ENCODE assay signal across 8 mouse cellular contexts in genomic region chr17:21733529-21734031, GRCm38 (mm10). TPM values are rescaled to one million over a fixed set of nuclear protein-coding genes. Genes with fewer than 3 reads are reported as not detected.
DNase-seq lines count a peak whose midpoint lies in the region; ATAC-seq and TF ChIP-seq lines count a peak whose summit lies in the region.

No protein-coding gene starts in this region.

- no peaks in the 10 kb centered on the region for H3K27me3 ChIP-seq in embryonic facial prominence, embryonic 13.5 days
- H3K27me3 ChIP-seq in kidney, adult 2 months (replicated peaks; ENCODE audit: control insufficient read depth, insufficient read depth, low read length): no peaks in the 10 kb centered on the region
- H3K27me3 ChIP-seq in limb, embryonic 12.5 days: no peaks in the 10 kb centered on the region
- no peaks in the 10 kb centered on the region for H3K27me3 ChIP-seq in midbrain, embryonic 15.5 days (replicated peaks)
- H3K27me3 ChIP-seq in spleen, adult 2 months (ENCODE audit: control insufficient read depth, insufficient read depth, low read length): no peaks in the 10 kb centered on the region

- TF ChIP-seq CTCF in kidney, adult 2 months (conservative IDR thresholded peaks at IDR 0.05; ENCODE audit: insufficient read depth, insufficient read length, low read depth, low read length): no peak
- TF ChIP-seq CTCF in spleen, adult 2 months (IDR thresholded peaks at IDR 0.05; ENCODE audit: extremely low read depth, insufficient read depth, insufficient read length, insufficient replicate concordance): no peak

- DNase-seq in 3T3-L1 (ENCODE audit: low read depth, low spot score): peak; percentile 95
- peak; percentile 75 to 80 for DNase-seq in adrenal gland, postnatal 36 days
- peak; percentile 89 to 90 for DNase-seq in heart, adult 18-20 months
- DNase-seq in kidney, adult 2 months: peak; percentile 90
- peak; percentile 19 to 56 for DNase-seq in spleen, adult 2 months (ENCODE audit: low read depth in 1 of 2, low spot score in 2 of 2)

- peaks cover 9% of the 10 kb centered on the region for H3K4me1 ChIP-seq in embryonic facial prominence, embryonic 13.5 days
- H3K4me1 ChIP-seq in kidney, adult 2 months (ENCODE audit: control insufficient read depth, insufficient read depth, low read length): no peaks in the 10 kb centered on the region
- peaks cover 8% of the 10 kb centered on the region for H3K4me1 ChIP-seq in limb, embryonic 12.5 days (replicated peaks)
- peaks cover 14% of the 10 kb centered on the region for H3K4me1 ChIP-seq in midbrain, embryonic 15.5 days
- H3K4me1 ChIP-seq in spleen, adult 2 months (ENCODE audit: control insufficient read depth, insufficient read depth, insufficient read length): 0 out of 2 replicates have a peak, but pooled peaks cover 2% of the 10 kb centered on the region

- ATAC-seq in embryonic facial prominence, embryonic 13.5 days (ENCODE audit: insufficient number of reproducible peaks, insufficient read depth, low FRiP score, low TSS enrichment, low read depth): peak; percentile 89
- ATAC-seq in limb, embryonic 12.5 days (ENCODE audit: insufficient number of reproducible peaks, insufficient read depth, low FRiP score, low TSS enrichment, low read depth): peak; percentile 96
- peak; percentile 98 for ATAC-seq in midbrain, embryonic 15.5 days (replicated peaks)

- peak overlapping the region; percentile 60 for H3K4me2 ChIP-seq in embryonic facial prominence, embryonic 13.5 days
- peak overlapping the region; percentile 55 for H3K4me2 ChIP-seq in limb, embryonic 12.5 days
- H3K4me2 ChIP-seq in midbrain, embryonic 15.5 days: peak overlapping the region; percentile 46

- H3K4me3 ChIP-seq in embryonic facial prominence, embryonic 13.5 days: peak overlapping the region; percentile 72
- peak overlapping the region; percentile 100 for H3K4me3 ChIP-seq in kidney, adult 2 months (ENCODE audit: insufficient read depth, low read depth, low read length)
- H3K4me3 ChIP-seq in limb, embryonic 12.5 days (replicated peaks): peak overlapping the region; percentile 67
- H3K4me3 ChIP-seq in midbrain, embryonic 15.5 days: peak overlapping the region; percentile 91
- H3K4me3 ChIP-seq in spleen, adult 2 months (ENCODE audit: extremely low read depth, insufficient read depth, insufficient read length): peak overlapping the region; percentile 85

- under 1% methylated on average over 27 of the region's 27 CpGs for WGBS in embryonic facial prominence, embryonic 13.5 days
- WGBS in kidney, adult 2 months: under 1% methylated on average over 27 of the region's 27 CpGs
- WGBS in limb, embryonic 12.5 days: under 1% methylated on average over 27 of the region's 27 CpGs
- WGBS in midbrain, embryonic 15.5 days: under 1% methylated on average over 27 of the region's 27 CpGs
- WGBS in spleen, adult 2 months: under 1% methylated on average over 27 of the region's 27 CpGs

- peak overlapping the region; percentile 81 for H3K9ac ChIP-seq in embryonic facial prominence, embryonic 13.5 days
- H3K9ac ChIP-seq in limb, embryonic 12.5 days (replicated peaks): peak overlapping the region; percentile 72
- peak overlapping the region; percentile 85 for H3K9ac ChIP-seq in midbrain, embryonic 15.5 days

- 0 out of 2 replicates have a peak, but pooled peaks cover 5% of the 10 kb centered on the region for H3K36me3 ChIP-seq in embryonic facial prominence, embryonic 13.5 days
- 0 out of 2 replicates have a peak, but pooled peaks cover 2% of the 10 kb centered on the region for H3K36me3 ChIP-seq in kidney, adult 2 months (ENCODE audit: control insufficient read depth, insufficient read depth, low read length)
- peaks cover 8% of the 10 kb centered on the region; the same call in 1 of the 2 replicates for H3K36me3 ChIP-seq in limb, embryonic 12.5 days
- 0 out of 2 replicates have a peak, but pooled peaks cover 3% of the 10 kb centered on the region for H3K36me3 ChIP-seq in midbrain, embryonic 15.5 days (replicated peaks)
- no peaks in the 10 kb centered on the region; the same call in 1 of the 2 replicates for H3K36me3 ChIP-seq in spleen, adult 2 months (ENCODE audit: control insufficient read depth, insufficient read depth, low read length)

- H3K27ac ChIP-seq in embryonic facial prominence, embryonic 13.5 days: peak overlapping the region; percentile 82
- peak overlapping the region; percentile 88 for H3K27ac ChIP-seq in kidney, adult 2 months (ENCODE audit: insufficient read depth, low read depth, low read length)
- H3K27ac ChIP-seq in limb, embryonic 12.5 days: peak overlapping the region; percentile 89
- H3K27ac ChIP-seq in midbrain, embryonic 15.5 days: peak overlapping the region; percentile 87
- peak overlapping the region; percentile 66 for H3K27ac ChIP-seq in spleen, adult 2 months (ENCODE audit: insufficient read depth, low read length)

- TF ChIP-seq POLR2A in kidney, adult 2 months (IDR thresholded peaks at IDR 0.05; ENCODE audit: low read depth, low read length): no peak
- TF ChIP-seq POLR2A in spleen, adult 2 months (IDR thresholded peaks at IDR 0.05; ENCODE audit: low read depth, low read length): no peak

- H3K9me3 ChIP-seq in embryonic facial prominence, embryonic 13.5 days: no peaks in the 10 kb centered on the region
- no peaks in the 10 kb centered on the region for H3K9me3 ChIP-seq in limb, embryonic 12.5 days
- no peaks in the 10 kb centered on the region for H3K9me3 ChIP-seq in midbrain, embryonic 15.5 days

RNA-seq across cellular contexts. Expression of gene Zfp229, which starts 3.0 kb away (rescaled TPM):
- total RNA-seq in adrenal gland, postnatal 36 days (2021): 10 to 100 TPM in 1 of 2 experiments, 1 to 10 TPM in 1; 9.9 to 11.6 TPM
- 7.0 and 8.5 TPM in 2 replicates for polyA plus RNA-seq in embryonic facial prominence, embryonic 13.5 days (2015; fragmentation: Nextera tagmentation; extraction: Ambion mirVana)
- 1 to 10 TPM; 4.1 to 5.6 TPM for total RNA-seq in heart, adult 18-20 months (2021)
- polyA plus RNA-seq in kidney, adult 2 months (2012; rRNA removed): 1.9 TPM in 2 replicates
- 10.3 and 10.9 TPM in 2 replicates for polyA plus RNA-seq in limb, embryonic 12.5 days (2016; fragmentation: Nextera tagmentation; extraction: Ambion mirVana)
- 10.0 and 10.7 TPM in 2 replicates for polyA plus RNA-seq in midbrain, embryonic 15.5 days (2015; fragmentation: Nextera tagmentation; extraction: Ambion mirVana)
- polyA plus RNA-seq in spleen, adult 2 months (2012; rRNA removed): 0.29 and 0.56 TPM in 2 replicates

RNA-seq across cellular contexts. Expression of gene Zfp760, which starts 26.0 kb away (rescaled TPM):
- total RNA-seq in adrenal gland, postnatal 36 days (2021): 1 to 10 TPM; 6.1 to 6.3 TPM
- polyA plus RNA-seq in embryonic facial prominence, embryonic 13.5 days (2015; fragmentation: Nextera tagmentation; extraction: Ambion mirVana): 14.4 and 17.8 TPM in 2 replicates
- 1 to 10 TPM; 1.3 to 1.5 TPM for total RNA-seq in heart, adult 18-20 months (2021)
- 0.69 and 1.0 TPM in 2 replicates for polyA plus RNA-seq in kidney, adult 2 months (2012; rRNA removed)
- 18.9 and 20.5 TPM in 2 replicates for polyA plus RNA-seq in limb, embryonic 12.5 days (2016; fragmentation: Nextera tagmentation; extraction: Ambion mirVana)
- polyA plus RNA-seq in midbrain, embryonic 15.5 days (2015; fragmentation: Nextera tagmentation; extraction: Ambion mirVana): 11.5 and 12.1 TPM in 2 replicates
- 0.42 and 0.47 TPM in 2 replicates for polyA plus RNA-seq in spleen, adult 2 months (2012; rRNA removed)

RNA-seq across cellular contexts. Expression of gene Gm10226, which starts 41.9 kb away (rescaled TPM):
- total RNA-seq in adrenal gland, postnatal 36 days (2021): 1 to 10 TPM in 1 of 2 experiments, not detected in 1; 2.9 TPM
- polyA plus RNA-seq in embryonic facial prominence, embryonic 13.5 days (2015; fragmentation: Nextera tagmentation; extraction: Ambion mirVana): 5.8 and 8.9 TPM in 2 replicates
- not detected for total RNA-seq in heart, adult 18-20 months (2021)
- polyA plus RNA-seq in kidney, adult 2 months (2012; rRNA removed): not detected in 2 replicates
- 7.6 and 9.0 TPM in 2 replicates for polyA plus RNA-seq in limb, embryonic 12.5 days (2016; fragmentation: Nextera tagmentation; extraction: Ambion mirVana)
- polyA plus RNA-seq in midbrain, embryonic 15.5 days (2015; fragmentation: Nextera tagmentation; extraction: Ambion mirVana): 17.8 and 20.0 TPM in 2 replicates
- polyA plus RNA-seq in spleen, adult 2 months (2012; rRNA removed): not detected in 2 replicates

Comparison
In these comparisons a context has a peak if more than half of its experiments do, and no peak if none do; other contexts are left out.
1. Peak in every context shown above with its lines: DNase-seq, ATAC-seq, H3K4me3 ChIP-seq and H3K27ac ChIP-seq.
2. DNase-seq: peak in every context shown above with its lines; median percentile 95 in 3T3-L1; 90 in kidney, adult 2 months; 90 in heart, adult 18-20 months; 78 in adrenal gland, postnatal 36 days; 38 in spleen, adult 2 months.